Mouse (Mus musculus): ENCODE results near the gene Stt3a. TPM values are rescaled to one million over a fixed set of nuclear protein-coding genes. Genes with fewer than 3 reads are reported as not detected.

Gene Stt3a
- total RNA-seq, 2 experiments from 2014 or later = 77.5 to 91.3 TPM

GRCm38 (mm10) chr9:36726131-36727033 is 41.1 kb downstream of the Stt3a start:
- DNase-seq = peak; percentile 83

GRCm38 (mm10) chr9:36716624-36717023 is 50.9 kb downstream of the Stt3a start:
- no peak for DNase-seq

GRCm38 (mm10) chr9:36707304-36707703 is 60.2 kb downstream of the Stt3a start:
- no peak for DNase-seq

GRCm38 (mm10) chr9:36705923-36706322 is 61.6 kb downstream of the Stt3a start:
- no peak for DNase-seq

GRCm38 (mm10) chr9:36694276-36694675 is 73.2 kb downstream of the Stt3a start:
- no peak for DNase-seq

- DNase-seq = no peak
These were observed 74.6 kb downstream of the Stt3a start, which contains the start of gene Acrv1 for GRCm38 (mm10) chr9:36692920-36693319. TSS of gene Acrv1 (plus strand) at chr9:36693220.

- DNase-seq = no peak
These were observed 80.2 kb downstream of the Stt3a start for GRCm38 (mm10) chr9:36687329-36687728.

GRCm38 (mm10) chr9:36681424-36681823 is 86.1 kb downstream of the Stt3a start:
- DNase-seq = no peak

Other genes with a start within 250 kb of the Stt3a start
- not detected for gene Gm5615, start 225.7 kb downstream of the Stt3a start, total RNA-seq (2021)
- not detected for gene Gm17689, start 185.0 kb downstream of the Stt3a start, total RNA-seq (2021)
- not detected for gene A630095E13Rik, start 124.3 kb downstream of the Stt3a start, total RNA-seq (2021)
- gene Acrv1, start 74.5 kb downstream of the Stt3a start, total RNA-seq (2021) = not detected
- 1 to 10 TPM; 3.2 to 4.7 TPM for gene Chek1, start 40.6 kb downstream of the Stt3a start, total RNA-seq (2021)
- 10 to 100 TPM; 46.6 to 56.8 TPM for gene Ei24, start 29.7 kb upstream of the Stt3a start, total RNA-seq (2021)
- 1 to 10 TPM; 4.4 to 6.5 TPM for gene Fez1, start 54.2 kb upstream of the Stt3a start, total RNA-seq (2021)

All from gastrocnemius, postnatal 10 days (tissue).